Mouse (Mus musculus) adrenal gland, adult 2 months (tissue): Measurements from ENCODE around the gene Fam117b. TPM values are rescaled to one million over a fixed set of nuclear protein-coding genes. Genes with fewer than 3 reads are reported as not detected.

Source experiments
- DNase-seq: peaks from one replicate; pipeline ENCODE4 v3.0.0; 2021
- polyA plus RNA-seq: library from polyadenylated mRNA; depleted of rRNA; stranded (reverse); fragments of >200 nt; gene quantifications from 2 replicates; pipeline ENCODE4 v1.2.3, GENCODE M21; 2012; rRNA removed
- total RNA-seq, 2 experiments: library from RNA; stranded (reverse); gene quantifications; 2 replicates each; pipeline ENCODE4 v1.2.3; 2021

Gene Fam117b
- total and polyA plus RNA-seq, 3 experiments: 26.9 to 35.6 (median 33.8) TPM

- DNase-seq: no peak
Measured at GRCm38 (mm10) chr1:59986626-59987025, 73.8 kb downstream of the Fam117b start.

GRCm38 (mm10) chr1:59987399-59988040 is 74.7 kb downstream of the Fam117b start:
- DNase-seq: no peak

DNA sequence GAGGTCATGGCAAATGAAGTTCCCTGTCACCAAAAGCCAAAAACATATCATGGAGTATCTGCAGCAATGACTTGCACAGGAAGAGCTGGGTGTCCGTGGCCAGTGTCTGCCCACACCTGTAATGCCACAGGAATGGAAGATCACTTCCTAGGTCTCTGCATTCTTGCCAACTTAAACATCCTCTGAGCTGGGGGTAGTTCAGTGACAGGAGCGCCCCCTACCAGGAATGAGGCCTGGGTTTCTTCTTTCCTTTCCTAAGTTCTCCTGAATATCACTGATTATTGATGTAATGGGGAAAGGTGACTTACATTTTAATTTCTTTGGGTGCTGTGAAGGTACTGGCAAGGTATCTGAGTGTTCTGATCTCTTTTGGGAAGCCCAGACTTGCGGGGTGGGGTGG is 82.8 kb downstream of the Fam117b start:
- DNase-seq: no peak

GRCm38 (mm10) chr1:59997352-59997751 is 84.5 kb downstream of the Fam117b start:
- no peak for DNase-seq

DNA sequence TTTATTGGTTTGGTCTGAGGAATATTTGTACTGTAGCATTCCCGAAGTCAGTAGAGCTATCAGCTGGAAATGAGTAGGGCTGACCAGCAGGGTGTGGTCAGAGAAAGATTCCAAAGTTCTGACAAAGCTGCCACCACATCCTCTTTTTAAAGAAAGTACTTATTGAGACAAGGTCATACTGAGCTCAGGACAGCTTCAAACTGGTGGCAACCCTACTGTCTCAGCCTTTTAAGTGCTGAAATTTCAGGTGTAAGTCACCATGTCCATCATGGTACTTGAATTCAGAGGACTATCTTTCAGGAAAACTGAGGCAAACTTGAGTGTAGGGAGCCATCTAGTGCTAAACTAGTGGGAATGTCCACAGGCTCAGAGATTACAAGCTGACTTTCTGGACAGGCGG is 87.5 kb downstream of the Fam117b start:
- no peak for DNase-seq

DNA sequence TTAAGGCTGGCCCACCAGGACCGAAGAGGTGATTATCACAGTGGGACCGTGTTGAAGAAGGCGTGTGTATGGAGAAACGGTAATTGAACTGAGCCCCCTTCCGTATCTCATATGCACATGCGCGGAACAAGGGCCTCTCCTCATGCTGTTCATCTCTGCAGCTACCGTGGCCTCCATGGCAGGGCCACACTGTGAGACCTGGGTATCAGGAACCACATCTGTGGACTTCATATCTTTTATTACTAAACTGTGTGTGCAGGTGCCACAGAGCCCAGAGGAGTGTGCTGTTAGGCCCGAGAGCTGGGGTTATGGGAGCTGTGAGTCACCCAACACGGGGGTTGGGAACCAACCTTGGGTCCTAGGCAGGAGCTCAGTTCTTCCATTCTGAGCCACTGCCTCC is 94.5 kb downstream of the Fam117b start:
- DNase-seq: peak; percentile 40

GRCm38 (mm10) chr1:60008743-60009142 is 95.9 kb downstream of the Fam117b start:
- no peak for DNase-seq

- no peak for DNase-seq
Measured at GRCm38 (mm10) chr1:60013779-60014178, 101.0 kb downstream of the Fam117b start.

DNA sequence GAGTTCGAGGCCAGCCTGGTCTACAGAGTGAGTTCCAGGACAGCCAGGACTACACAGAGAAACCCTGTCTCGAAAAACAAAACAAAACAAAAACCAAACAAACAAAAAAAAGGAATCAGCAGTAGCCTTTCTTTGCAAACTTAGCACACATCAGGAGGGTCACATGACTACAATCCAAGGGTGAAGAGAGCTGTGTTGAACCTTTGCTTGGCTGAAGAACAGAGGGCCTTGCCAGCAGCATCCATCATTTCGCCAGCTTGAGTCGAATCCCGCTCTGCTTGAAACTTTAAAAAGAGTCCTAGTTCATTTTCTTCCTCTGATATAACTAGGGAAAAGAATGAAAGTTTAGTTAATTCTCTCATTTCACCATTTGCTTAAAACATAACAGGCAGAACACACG is 102.7 kb downstream of the Fam117b start:
- no peak for DNase-seq

DNA sequence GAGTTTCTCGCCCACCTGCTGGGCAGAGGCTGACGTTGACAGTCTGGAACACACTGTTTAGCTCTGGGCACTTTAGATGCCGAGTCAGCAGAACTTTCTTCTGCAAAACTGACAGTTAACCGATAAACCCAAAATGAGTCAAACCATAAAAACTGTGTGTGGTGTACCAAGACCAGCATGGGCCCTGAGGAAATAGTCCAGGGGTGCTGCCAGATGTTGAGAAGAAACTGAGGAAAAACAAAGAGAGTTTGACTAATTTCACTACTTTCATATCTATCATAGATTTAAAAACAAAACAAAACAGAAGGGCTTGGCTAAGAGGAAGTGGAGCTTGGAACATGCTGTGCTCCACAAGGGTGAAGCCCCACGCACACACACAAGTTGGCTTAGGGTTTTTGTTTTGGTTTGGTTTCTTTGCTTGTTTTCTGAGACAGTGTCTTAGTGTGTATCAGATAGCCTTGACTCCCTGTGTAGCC is 103.4 kb downstream of the Fam117b start:
- no peak for DNase-seq

DNA sequence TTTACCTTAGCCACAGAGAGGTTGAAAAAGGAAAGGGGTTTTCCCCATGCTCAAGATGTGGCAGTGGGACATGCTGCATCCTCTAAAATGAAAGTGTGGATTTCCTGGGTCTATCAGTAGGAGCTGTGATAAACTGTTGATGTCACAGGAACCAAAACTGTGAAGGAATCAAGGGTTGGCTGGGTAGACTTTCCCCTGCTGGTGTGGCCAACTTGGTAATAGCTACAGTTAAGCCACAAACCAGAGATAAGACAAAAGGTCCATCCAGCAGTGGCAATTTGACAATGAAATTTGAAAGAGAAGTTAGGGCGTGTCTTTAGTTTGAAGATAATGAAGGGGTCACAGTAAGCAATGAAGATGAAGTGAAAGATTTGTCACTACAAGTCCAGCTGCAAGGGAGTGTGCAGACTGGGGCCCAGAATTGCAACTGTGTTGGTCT is 104.2 kb downstream of the Fam117b start:
- no peak for DNase-seq

Other genes starting within 250 kb of the Fam117b start
- gene Sumo1, start 242.2 kb upstream of the Fam117b start, total RNA-seq: 100 to 1,000 TPM; 112 to 132 TPM
- 3.4 and 3.8 TPM in 2 replicates for gene Sumo1, start 242.2 kb upstream of the Fam117b start, polyA plus RNA-seq
- gene Nop58, start 228.0 kb upstream of the Fam117b start, total RNA-seq: 100 to 1,000 TPM in 1 of 2 experiments, 10 to 100 TPM in 1; 87.4 to 129 TPM
- 16.8 and 18.9 TPM in 2 replicates for gene Nop58, start 228.0 kb upstream of the Fam117b start, polyA plus RNA-seq
- gene Bmpr2, start 149.6 kb upstream of the Fam117b start, total RNA-seq: 10 to 100 TPM; 47.6 to 71.5 TPM
- gene Bmpr2, start 149.6 kb upstream of the Fam117b start, polyA plus RNA-seq: 4.2 and 7.3 TPM in 2 replicates
- gene Ica1l, start 130.2 kb downstream of the Fam117b start, total RNA-seq: 1 to 10 TPM; 1.6 to 2.3 TPM
- gene Ica1l, start 130.2 kb downstream of the Fam117b start, polyA plus RNA-seq: 0.03 and 0.15 TPM in 2 replicates
- 10 to 100 TPM; 10.5 to 11.7 TPM for gene Carf, start 185.2 kb downstream of the Fam117b start, total RNA-seq
- gene Carf, start 185.2 kb downstream of the Fam117b start, polyA plus RNA-seq: 0.81 and 1.3 TPM in 2 replicates
- gene Wdr12, start 185.6 kb downstream of the Fam117b start, total RNA-seq: 10 to 100 TPM; 15.8 to 17.8 TPM
- 1.8 TPM in 2 replicates for gene Wdr12, start 185.6 kb downstream of the Fam117b start, polyA plus RNA-seq